In genomic region chr17:56990115-56990746, GRCm38 (mm10) we compare ENCODE assay signal across 8 mouse cellular contexts. TPM values are rescaled to one million over a fixed set of nuclear protein-coding genes. Genes with fewer than 3 reads are reported as not detected.
A peak's percentile ranks its signal among the peaks of the same experiment; 100 is the strongest.
DNase-seq lines count a peak whose midpoint lies in the region; ATAC-seq and TF ChIP-seq lines count a peak whose summit lies in the region.

TSS of gene Clpp (plus strand) at chr17:56990305.

- H3K27ac ChIP-seq in MEL (ENCODE audit: control insufficient read depth, low read depth, low read length), result peak within 1 kb of the TSS; percentile 61
- peak within 1 kb of the TSS; percentile 84 for H3K27ac ChIP-seq in cerebellum, adult 2 months (ENCODE audit: insufficient read depth, low read length)
- peak within 1 kb of the TSS; percentile 79 for H3K27ac ChIP-seq in forebrain, postnatal 0 days (ENCODE audit: low read depth, low read length)
- peak within 1 kb of the TSS; percentile 79 for H3K27ac ChIP-seq in lung, embryonic 15.5 days

- no peak for TF ChIP-seq CTCF in MEL (IDR thresholded peaks at IDR 0.05 in 2 of 3, conservative IDR thresholded peaks at IDR 0.05 in 1 of 3; ENCODE audit: control insufficient read depth in 1 of 3, insufficient read depth in 1 of 3, low read depth in 2 of 3, low read length in 3 of 3, poor library complexity in 1 of 3, severe bottlenecking in 1 of 3)
- TF ChIP-seq CTCF in cerebellum, adult 2 months (IDR thresholded peaks at IDR 0.05; ENCODE audit: borderline replicate concordance, insufficient read depth, low read depth, low read length), result no peak
- no peak for TF ChIP-seq CTCF in forebrain, postnatal 0 days (IDR thresholded peaks at IDR 0.05; ENCODE audit: low read depth)

- ATAC-seq in forebrain, postnatal 0 days, result peak; percentile 99
- ATAC-seq in lung, embryonic 15.5 days (ENCODE audit: borderline replicate concordance, extremely low read depth, low FRiP score, low TSS enrichment), result peak; percentile 97

- H3K4me2 ChIP-seq in forebrain, postnatal 0 days (ENCODE audit: low read depth), result peak within 1 kb of the TSS; percentile 69
- H3K4me2 ChIP-seq in lung, embryonic 15.5 days, result peak within 1 kb of the TSS; percentile 89

- H3K27me3 ChIP-seq in MEL (ENCODE audit: control insufficient read depth in 1 of 2, insufficient read depth in 2 of 2, low read length in 2 of 2), result no peaks in the 10 kb centered on the region
- no peaks in the 10 kb centered on the region for H3K27me3 ChIP-seq in cerebellum, adult 2 months (ENCODE audit: control insufficient read depth, insufficient read depth, low read length)
- no peaks in the 10 kb centered on the region for H3K27me3 ChIP-seq in forebrain, postnatal 0 days (ENCODE audit: insufficient read depth, low read length)
- H3K27me3 ChIP-seq in lung, embryonic 15.5 days, result no peaks in the 10 kb centered on the region

- peak; percentile 98 for DNase-seq in MEL (ENCODE audit: low read depth, low spot score)
- peak; percentile 94 to 97 for DNase-seq in cerebellum, adult 2 months
- peak; percentile 97 for DNase-seq in forebrain, postnatal 0 days
- DNase-seq in heart, postnatal 4 days, result peak; percentile 93
- DNase-seq in layer of hippocampus, adult 8-10 months (ENCODE audit: low spot score in 2 of 2), result peak; percentile 94 to 95
- peak; percentile 90 for DNase-seq in ovary, adult 18-20 months (ENCODE audit: low spot score)
- peak; percentile 97 for DNase-seq in thymus, postnatal 0 days (ENCODE audit: low spot score)

- no peak for TF ChIP-seq EP300 in MEL (IDR thresholded peaks at IDR 0.05; ENCODE audit: low read depth in 1 of 2, low read length in 2 of 2)

- H3K4me1 ChIP-seq in MEL (ENCODE audit: control insufficient read depth in 1 of 2, insufficient read depth in 2 of 2, low read length in 2 of 2), result peaks cover 0 to 11% of the 10 kb centered on the region in 2 experiments; a peak in 2 of 4 replicates
- peaks cover 5% of the 10 kb centered on the region; the same call in 1 of the 2 replicates for H3K4me1 ChIP-seq in cerebellum, adult 2 months (ENCODE audit: control insufficient read depth, insufficient read depth, low read length)
- peaks cover 8% of the 10 kb centered on the region; the same call in 1 of the 2 replicates for H3K4me1 ChIP-seq in forebrain, postnatal 0 days (ENCODE audit: insufficient read depth)
- H3K4me1 ChIP-seq in lung, embryonic 15.5 days, result peaks cover 10% of the 10 kb centered on the region

- peak within 1 kb of the TSS; percentile 83 for H3K9ac ChIP-seq in MEL (ENCODE audit: control insufficient read depth, low read depth, low read length, poor library complexity, severe bottlenecking)
- H3K9ac ChIP-seq in forebrain, postnatal 0 days, result peak within 1 kb of the TSS; percentile 85
- H3K9ac ChIP-seq in lung, embryonic 15.5 days, result peak within 1 kb of the TSS; percentile 81

- peaks cover 17% of the 10 kb centered on the region for H3K79me2 ChIP-seq in MEL (ENCODE audit: control insufficient read depth, insufficient read depth, low read length, poor library complexity)

- TF ChIP-seq RAD21 in MEL (IDR thresholded peaks at IDR 0.05; ENCODE audit: low read depth, low read length), result no peak

- peak within 1 kb of the TSS; percentile 72 to 86 for H3K4me3 ChIP-seq in MEL (ENCODE audit: control insufficient read depth in 1 of 2, insufficient read depth in 1 of 2, low read depth in 2 of 2, low read length in 2 of 2)
- H3K4me3 ChIP-seq in cerebellum, adult 2 months (replicated peaks; ENCODE audit: insufficient read depth, low read depth, low read length), result peak within 1 kb of the TSS; percentile 88
- peak within 1 kb of the TSS; percentile 69 for H3K4me3 ChIP-seq in forebrain, postnatal 0 days (ENCODE audit: low read depth, low read length)
- peak within 1 kb of the TSS; percentile 74 for H3K4me3 ChIP-seq in lung, embryonic 15.5 days

- peaks cover 0 to 8% of the 10 kb centered on the region in 2 experiments; a peak in 3 of 4 replicates for H3K36me3 ChIP-seq in MEL (ENCODE audit: control insufficient read depth in 1 of 2, insufficient read depth in 2 of 2, low read length in 2 of 2)
- peaks cover 31% of the 10 kb centered on the region for H3K36me3 ChIP-seq in forebrain, postnatal 0 days (ENCODE audit: insufficient read depth)
- peaks cover 29% of the 10 kb centered on the region for H3K36me3 ChIP-seq in lung, embryonic 15.5 days

- no peaks in the 10 kb centered on the region for H3K9me3 ChIP-seq in MEL (replicated peaks; ENCODE audit: insufficient read depth, low read length)
- no peaks in the 10 kb centered on the region for H3K9me3 ChIP-seq in forebrain, postnatal 0 days (ENCODE audit: low read length)
- no peaks in the 10 kb centered on the region for H3K9me3 ChIP-seq in lung, embryonic 15.5 days

- TF ChIP-seq POLR2A in MEL (IDR thresholded peaks at IDR 0.05; ENCODE audit: control insufficient read depth in 1 of 2, insufficient read depth in 1 of 2, low read depth in 1 of 2, low read length in 2 of 2, poor library complexity in 1 of 2), result peak; percentile 70 to 92; a peak in 2 of 4 replicates
- TF ChIP-seq POLR2A in cerebellum, adult 2 months (IDR thresholded peaks at IDR 0.05; ENCODE audit: borderline replicate concordance, insufficient read depth, low read length), result peak; percentile 97

- under 1% methylated on average over 52 of the region's 52 CpGs for WGBS in cerebellum, adult 2 months
- 2% methylated on average over 52 of the region's 52 CpGs for WGBS in forebrain, postnatal 0 days
- WGBS in lung, embryonic 15.5 days, result under 1% methylated on average over 52 of the region's 52 CpGs

TF ChIP-seq in MEL, 35 proteins besides CTCF, POLR2A, EP300 and RAD21:
- peak; percentile 87 for TF ChIP-seq NELFE (IDR thresholded peaks at IDR 0.05; ENCODE audit: low read depth, low read length)
- no peak for TF ChIP-seq JUND (IDR thresholded peaks at IDR 0.05; ENCODE audit: low read depth, low read length)
- no peak for TF ChIP-seq RCOR1 (IDR thresholded peaks at IDR 0.05; ENCODE audit: low read depth, low read length)
- no peak for TF ChIP-seq E2F4 (IDR thresholded peaks at IDR 0.05; ENCODE audit: borderline replicate concordance, low read depth, low read length)
- TF ChIP-seq USF1 (IDR thresholded peaks at IDR 0.05; ENCODE audit: low read depth, low read length), result peak; percentile 86
- peak; percentile 93 for TF ChIP-seq SIN3A (IDR thresholded peaks at IDR 0.05; ENCODE audit: low read length)
- peak; percentile 73 for TF ChIP-seq POLR2AphosphoS2 (IDR thresholded peaks at IDR 0.05; ENCODE audit: low read length)
- no peak for TF ChIP-seq USF2 (IDR thresholded peaks at IDR 0.05; ENCODE audit: borderline replicate concordance in 1 of 2, insufficient read depth in 1 of 2, low read depth in 1 of 2, low read length in 2 of 2)
- TF ChIP-seq MAX (IDR thresholded peaks at IDR 0.05; ENCODE audit: low read length), result peak; percentile 45
- peak; percentile 48; the same call in 1 of the 2 replicates for TF ChIP-seq TCF12 (IDR thresholded peaks at IDR 0.05; ENCODE audit: low read depth, low read length)
- peak; percentile 93 for TF ChIP-seq KAT2A (conservative IDR thresholded peaks at IDR 0.05; ENCODE audit: low read depth, low read length)
- TF ChIP-seq BHLHE40 (IDR thresholded peaks at IDR 0.05; ENCODE audit: borderline replicate concordance, low read depth, low read length), result no peak
- TF ChIP-seq TBP (IDR thresholded peaks at IDR 0.05; ENCODE audit: low read depth, low read length), result peak; percentile 78; the same call in 1 of the 2 replicates
- peak; percentile 54; the same call in 1 of the 2 replicates for TF ChIP-seq POLR2AphosphoS5 (IDR thresholded peaks at IDR 0.05; ENCODE audit: borderline replicate concordance, low read depth, low read length)
- peak; percentile 96 for TF ChIP-seq HCFC1 (IDR thresholded peaks at IDR 0.05; ENCODE audit: low read depth, low read length)
- 0 out of 2 replicates have a peak, but pooled peaks have one; percentile 33 for TF ChIP-seq ETS1 (IDR thresholded peaks at IDR 0.05; ENCODE audit: low read depth, low read length)
- TF ChIP-seq MYC (IDR thresholded peaks at IDR 0.05; ENCODE audit: low read depth, low read length), result peak; percentile 75
- TF ChIP-seq MXI1 (IDR thresholded peaks at IDR 0.05; ENCODE audit: low read depth, low read length), result peak; percentile 95
- TF ChIP-seq ELF1 (IDR thresholded peaks at IDR 0.05; ENCODE audit: low read depth, low read length), result peak; percentile 98

RNA-seq across cellular contexts. Expression of gene Clpp, which starts in this region (rescaled TPM):
- total RNA-seq in MEL (2012; rRNA removed), result 177 TPM in 2 replicates
- 100 to 1,000 TPM in 1 of 2 experiments, not detected in 1; 178 TPM for polyA plus RNA-seq in MEL (2012; ENCODE audit: insufficient read depth in 1 of 2, insufficient read length in 2 of 2, low read depth in 1 of 2, low replicate concordance in 2 of 2, missing spikeins in 1 of 2)
- polyA plus RNA-seq in cerebellum, adult 2 months (2012; rRNA removed), result 167 and 175 TPM in 2 replicates
- total RNA-seq in forebrain, postnatal 0 days (2014; rRNA removed), result 105 and 109 TPM in 2 replicates
- 159 and 185 TPM in 2 replicates for polyA plus RNA-seq in forebrain, postnatal 0 days (2015; fragmentation: Nextera tagmentation; extraction: Ambion mirVana)
- 10 to 100 TPM; 55.1 to 60.7 TPM for total RNA-seq in heart, postnatal 4 days (2021)
- total RNA-seq in layer of hippocampus, adult 8-10 months (2022), result 10 to 100 TPM; 60.9 to 70.6 (median 66.6) TPM
- 135 and 136 TPM in 2 replicates for polyA plus RNA-seq in lung, embryonic 15.5 days (2015; fragmentation: Nextera tagmentation; extraction: Ambion mirVana)
- polyA plus RNA-seq in thymus, postnatal 0 days (2015; fragmentation: Nextera tagmentation; extraction: Ambion mirVana), result 111 and 113 TPM in 2 replicates

Comparison
In these comparisons a context has a peak if more than half of its experiments do, and no peak if none do; other contexts are left out.
1. Peak in every context shown above with its lines: DNase-seq, ATAC-seq, H3K4me3 ChIP-seq and H3K27ac ChIP-seq.